Mouse (Mus musculus) stomach, postnatal 0 days (tissue): ENCODE measurements around the gene Trp53i11. TPM values are rescaled to one million over a fixed set of nuclear protein-coding genes. Genes with fewer than 3 reads are reported as not detected.

Experiments
- ATAC-seq: fragments of 200-750 bp; cut with Nextera tagmentation; 2 replicates; pipeline ENCODE4 v1.8.0; 2017; ENCODE audit not compliant: low FRiP score, low TSS enrichment
- DNase-seq: peaks from one replicate; pipeline ENCODE4 v3.0.0-alpha.2; 2016; ENCODE audit warnings: low spot score
- H3K27ac ChIP-seq: fragments of 300-500 bp; sonication (generic); replicated peaks from 2 replicates; pipeline ENCODE4 v1.5.1; 2014; ENCODE audit warnings: mild to moderate bottlenecking, control low read depth
- H3K27me3 ChIP-seq: fragments of 300-500 bp; sonication (generic); 2 replicates; pipeline ENCODE4 v1.6.1; 2014; ENCODE audit warnings: low read length; ENCODE audit not compliant: control insufficient read depth, insufficient read depth
- H3K36me3 ChIP-seq: fragments of 300-500 bp; sonication (generic); 2 replicates; pipeline ENCODE4 v1.6.1; 2014; ENCODE audit warnings: low read length, mixed read lengths; ENCODE audit not compliant: control insufficient read depth, insufficient read depth
- H3K4me1 ChIP-seq: fragments of 300-500 bp; sonication (generic); replicated peaks from 2 replicates; pipeline ENCODE4 v1.6.1; 2014; ENCODE audit warnings: antibody characterized with exemption; ENCODE audit not compliant: control insufficient read depth, insufficient read depth
- H3K4me2 ChIP-seq: fragments of 300-500 bp; sonication (generic); replicated peaks from 2 replicates; pipeline ENCODE4 v1.6.1; 2014; ENCODE audit warnings: low read depth, mild to moderate bottlenecking, control low read depth, moderate library complexity
- H3K4me3 ChIP-seq: fragments of 300-500 bp; sonication (generic); 2 replicates; pipeline ENCODE4 v1.5.1; 2014; ENCODE audit warnings: low read depth, low read length, control low read depth
- H3K9ac ChIP-seq: fragments of 300-500 bp; sonication (generic); 2 replicates; pipeline ENCODE4 v1.6.1; 2014; ENCODE audit warnings: mild to moderate bottlenecking, low read length, control low read depth, mixed read lengths
- H3K9me3 ChIP-seq: fragments of 300-500 bp; sonication (generic); 2 replicates; pipeline ENCODE4 v1.6.1; 2016; ENCODE audit warnings: low read length; ENCODE audit not compliant: control insufficient read depth
- CTCF ChIP-seq: IDR thresholded peaks from 2 replicates; pipeline ENCODE4 v1.5.1; 2016; ENCODE audit warnings: antibody characterized with exemption, low read depth, mild to moderate bottlenecking, moderate library complexity
- EP300 ChIP-seq: optimal IDR thresholded peaks from 2 replicates; pipeline ENCODE3; 2016; ENCODE audit warnings: antibody characterized with exemption
- WGBS: fragments of 180-500 bp; shearing (Covaris S2); extraction: QIAGEN DNeasy Blood & Tissue Kit; methylation state at CpG from one replicate; pipeline ENCODE4 v1.1.7; 2014; 5-methylcytosine and 5-hydroxymethylcytosine counted together
- polyA plus RNA-seq: library from polyadenylated mRNA; unstranded; fragments of >200 nt; fragmentation: Nextera tagmentation; extraction: Ambion mirVana; gene quantifications from 2 replicates; pipeline ENCODE4 v1.2.1, GENCODE M21; 2015

Gene Trp53i11
- polyA plus RNA-seq, 1 experiment from 2014 or later: 17.3 TPM

- no peaks in the 10 kb centered on the region for H3K36me3 ChIP-seq
- TF ChIP-seq EP300 (no peak), CTCF (no peak)
- H3K9ac ChIP-seq: no peak overlapping the region
- H3K27ac ChIP-seq: no peak overlapping the region
- no peaks in the 10 kb centered on the region for H3K27me3 ChIP-seq
- no peaks in the 10 kb centered on the region for H3K9me3 ChIP-seq
- no peak overlapping the region for H3K4me3 ChIP-seq
- DNase-seq (peak; percentile 38), ATAC-seq (no peak)
- H3K4me1 ChIP-seq: 0 out of 2 replicates have a peak, but pooled peaks cover 8% of the 10 kb centered on the region
- WGBS: 21% methylated on average over 9 of the region's 9 CpGs
- peak overlapping the region; percentile 20; the same call in 1 of the 2 replicates for H3K4me2 ChIP-seq
These were observed 3.6 kb downstream of the Trp53i11 start for GRCm38 (mm10) chr2:93190771-93191487.

- no peaks in the 10 kb centered on the region for H3K9me3 ChIP-seq
- no peak overlapping the region for H3K4me2 ChIP-seq
- WGBS: 63% methylated on average over 14 of the region's 14 CpGs
These were observed 4.3 kb downstream of the Trp53i11 start for GRCm38 (mm10) chr2:93191488-93192181.

GRCm38 (mm10) chr2:93192182-93192560 is 4.8 kb downstream of the Trp53i11 start:
- Histone ChIP-seq H3K27ac (no peak overlapping the region), H3K27me3 (no peaks in the 10 kb centered on the region), H3K4me2 (no peak overlapping the region), H3K36me3 (no peaks in the 10 kb centered on the region), H3K4me1 (0 out of 2 replicates have a peak, but pooled peaks cover 8% of the 10 kb centered on the region), H3K4me3 (no peak overlapping the region), H3K9me3 (no peaks in the 10 kb centered on the region), H3K9ac (no peak overlapping the region)
- ATAC-seq (no peak), DNase-seq (peak; percentile 57)
- TF ChIP-seq CTCF: no peak
- TF ChIP-seq EP300: no peak
- 34% methylated on average over 9 of the region's 9 CpGs for WGBS

More at GRCm38 (mm10) chr2:93191488-93192181, 4.3 kb downstream of the Trp53i11 start:
- DNase-seq (no peak), ATAC-seq (no peak)
- H3K4me1 ChIP-seq: 0 out of 2 replicates have a peak, but pooled peaks cover 8% of the 10 kb centered on the region
- no peaks in the 10 kb centered on the region for H3K36me3 ChIP-seq
- H3K27ac ChIP-seq: no peak overlapping the region
- H3K9ac ChIP-seq: no peak overlapping the region
- no peaks in the 10 kb centered on the region for H3K27me3 ChIP-seq
- TF ChIP-seq EP300: no peak
- no peak for TF ChIP-seq CTCF
- H3K4me3 ChIP-seq: no peak overlapping the region

GRCm38 (mm10) chr2:93192671-93193080 is 5.3 kb downstream of the Trp53i11 start:
- DNase-seq (peak; percentile 54), ATAC-seq (peak; percentile 30)
- Histone ChIP-seq H3K4me2 (no peak overlapping the region), H3K9me3 (no peaks in the 10 kb centered on the region), H3K4me3 (no peak overlapping the region), H3K9ac (no peak overlapping the region), H3K27ac (no peak overlapping the region), H3K27me3 (no peaks in the 10 kb centered on the region), H3K36me3 (no peaks in the 10 kb centered on the region), H3K4me1 (0 out of 2 replicates have a peak, but pooled peaks cover 8% of the 10 kb centered on the region)
- no peak for TF ChIP-seq CTCF
- WGBS: 18% methylated on average over 6 of the region's 6 CpGs

- H3K4me3 ChIP-seq: no peak overlapping the region
- no peaks in the 10 kb centered on the region for H3K27me3 ChIP-seq
- H3K4me2 ChIP-seq: no peak overlapping the region
- ATAC-seq (no peak), DNase-seq (no peak)
- TF ChIP-seq CTCF (no peak), EP300 (no peak)
- no peak overlapping the region for H3K9ac ChIP-seq
- 0 out of 2 replicates have a peak, but pooled peaks cover 5% of the 10 kb centered on the region for H3K4me1 ChIP-seq
- no peaks in the 10 kb centered on the region for H3K36me3 ChIP-seq
- no peaks in the 10 kb centered on the region for H3K9me3 ChIP-seq
- H3K27ac ChIP-seq: no peak overlapping the region
- 56% methylated on average over 4 of the region's 4 CpGs for WGBS
These were observed 6.5 kb downstream of the Trp53i11 start for GRCm38 (mm10) chr2:93193806-93194205.

- Histone ChIP-seq H3K9ac (no peak overlapping the region), H3K36me3 (peaks cover 3% of the 10 kb centered on the region; the same call in 1 of the 2 replicates), H3K27ac (no peak overlapping the region), H3K27me3 (no peaks in the 10 kb centered on the region), H3K9me3 (no peaks in the 10 kb centered on the region), H3K4me3 (no peak overlapping the region), H3K4me2 (no peak overlapping the region), H3K4me1 (no peaks in the 10 kb centered on the region)
- DNase-seq (peak; percentile 90), ATAC-seq (peak; percentile 24)
- peak; percentile 97 for TF ChIP-seq CTCF
- no peak for TF ChIP-seq EP300
- 16% methylated on average over 3 of the region's 3 CpGs for WGBS
These were observed 11.5 kb downstream of the Trp53i11 start for GRCm38 (mm10) chr2:93198846-93199245.
